Mouse (Mus musculus) limb, embryonic 14.5 days (tissue): Measurements from ENCODE around the gene Angptl7. TPM values are rescaled to one million over a fixed set of nuclear protein-coding genes. Genes with fewer than 3 reads are reported as not detected.

Experiments
- ATAC-seq: fragments of 200-750 bp; cut with Nextera tagmentation; 2 replicates; pipeline ENCODE4 v1.8.0; 2017; ENCODE audit warnings: low read depth, moderate number of reproducible peaks, moderate TSS enrichment; ENCODE audit not compliant: low FRiP score
- DNase-seq: peaks from one replicate; pipeline ENCODE4 v3.0.0-alpha.2; 2015; ENCODE audit warnings: low spot score
- H3K27ac ChIP-seq: fragments of 300-500 bp; sonication (generic); replicated peaks from 2 replicates; pipeline ENCODE4 v1.5.1; 2014; ENCODE audit warnings: low read depth, mild to moderate bottlenecking, low read length, moderate library complexity, mixed read lengths
- H3K27me3 ChIP-seq: fragments of 300-500 bp; sonication (generic); 2 replicates; pipeline ENCODE4 v1.6.1; 2014; ENCODE audit warnings: low read length, mixed read lengths; ENCODE audit not compliant: control insufficient read depth, insufficient read depth
- H3K36me3 ChIP-seq: fragments of 300-500 bp; sonication (generic); 2 replicates; pipeline ENCODE4 v1.6.1; 2014; ENCODE audit warnings: mild to moderate bottlenecking, low read length, moderate library complexity, mixed read lengths; ENCODE audit not compliant: control insufficient read depth, insufficient read depth
- H3K4me1 ChIP-seq: fragments of 300-500 bp; sonication (generic); 2 replicates; pipeline ENCODE4 v1.6.1; 2014; ENCODE audit warnings: antibody characterized with exemption, low read length, mixed read lengths; ENCODE audit not compliant: control insufficient read depth, insufficient read depth
- H3K4me2 ChIP-seq: fragments of 300-500 bp; sonication (generic); replicated peaks from 2 replicates; pipeline ENCODE4 v1.6.1; 2014; ENCODE audit warnings: low read depth, mild to moderate bottlenecking, low read length, moderate library complexity; ENCODE audit not compliant: severe bottlenecking
- H3K4me3 ChIP-seq: fragments of 300-500 bp; sonication (generic); replicated peaks from 2 replicates; pipeline ENCODE4 v1.5.1; 2014; ENCODE audit warnings: low read length
- H3K9ac ChIP-seq: fragments of 300-500 bp; sonication (generic); 2 replicates; pipeline ENCODE4 v1.6.1; 2014; ENCODE audit warnings: mild to moderate bottlenecking, low read depth, low read length, moderate library complexity; ENCODE audit not compliant: severe bottlenecking
- H3K9me3 ChIP-seq: fragments of 300-500 bp; sonication (generic); 2 replicates; pipeline ENCODE4 v1.6.1; 2016; ENCODE audit warnings: low read length; ENCODE audit not compliant: control insufficient read depth
- POLR2A ChIP-seq: fragments of 200-500 bp; IDR thresholded peaks from 2 replicates; pipeline ENCODE4 v1.8.0; 2012; ENCODE audit warnings: inconsistent platforms, mild to moderate bottlenecking, moderate library complexity, borderline replicate concordance; ENCODE audit not compliant: insufficient read depth, insufficient read length; ENCODE audit errors: extremely low read depth
- WGBS: fragments of 180-500 bp; shearing (Covaris S2); extraction: QIAGEN DNeasy Blood & Tissue Kit; methylation state at CpG from one replicate; pipeline ENCODE4 v1.1.7; 2014; 5-methylcytosine and 5-hydroxymethylcytosine counted together
- polyA plus RNA-seq, 2 experiments: library from polyadenylated mRNA; depleted of rRNA in 1 of 2; stranded (reverse) in 1 of 2; unstranded in 1 of 2; fragments of >200 nt; fragmentation: Nextera tagmentation in 1 of 2; extraction: Ambion mirVana in 1 of 2; gene quantifications; 2 replicates each; pipeline versions ENCODE4 v1.2.1 to v1.2.3; 2012 to 2014

Angptl7 gene
- polyA plus RNA-seq, 2 experiments: 1.9 to 2.2 TPM

DNA sequence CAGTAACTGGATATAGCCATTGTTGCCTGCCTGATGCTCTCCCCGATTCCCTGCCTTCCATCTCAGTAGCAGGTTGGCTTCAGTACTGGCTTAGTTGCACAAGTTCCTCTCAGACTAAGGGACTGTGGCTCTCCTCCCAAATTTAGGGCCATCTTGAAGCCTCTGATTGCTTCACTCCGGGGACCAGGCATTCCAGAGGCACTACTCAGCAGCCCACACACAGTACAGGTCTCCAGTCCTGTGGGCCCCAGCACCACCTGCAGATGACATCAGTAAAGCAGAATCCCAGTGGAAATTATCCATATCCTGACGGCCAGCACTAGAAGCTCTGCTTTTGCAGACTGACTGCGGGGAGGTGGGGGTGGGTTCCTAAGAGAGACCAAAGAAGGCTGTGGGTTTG is 10.4 kb upstream of the Angptl7 start:
- no peak for TF ChIP-seq POLR2A
- Histone ChIP-seq H3K36me3 (peaks cover 48% of the 10 kb centered on the region), H3K9ac (no peak overlapping the region), H3K4me1 (0 out of 2 replicates have a peak, but pooled peaks cover 4% of the 10 kb centered on the region), H3K4me2 (no peak overlapping the region), H3K9me3 (no peaks in the 10 kb centered on the region), H3K27ac (0 out of 2 replicates have a peak overlapping the region, but pooled peaks have one; percentile 43), H3K4me3 (no peak overlapping the region), H3K27me3 (no peaks in the 10 kb centered on the region)
- DNase-seq (peak; percentile 50), ATAC-seq (peak; percentile 78)
- WGBS: 61% methylated on average over 4 of the region's 4 CpGs

DNA sequence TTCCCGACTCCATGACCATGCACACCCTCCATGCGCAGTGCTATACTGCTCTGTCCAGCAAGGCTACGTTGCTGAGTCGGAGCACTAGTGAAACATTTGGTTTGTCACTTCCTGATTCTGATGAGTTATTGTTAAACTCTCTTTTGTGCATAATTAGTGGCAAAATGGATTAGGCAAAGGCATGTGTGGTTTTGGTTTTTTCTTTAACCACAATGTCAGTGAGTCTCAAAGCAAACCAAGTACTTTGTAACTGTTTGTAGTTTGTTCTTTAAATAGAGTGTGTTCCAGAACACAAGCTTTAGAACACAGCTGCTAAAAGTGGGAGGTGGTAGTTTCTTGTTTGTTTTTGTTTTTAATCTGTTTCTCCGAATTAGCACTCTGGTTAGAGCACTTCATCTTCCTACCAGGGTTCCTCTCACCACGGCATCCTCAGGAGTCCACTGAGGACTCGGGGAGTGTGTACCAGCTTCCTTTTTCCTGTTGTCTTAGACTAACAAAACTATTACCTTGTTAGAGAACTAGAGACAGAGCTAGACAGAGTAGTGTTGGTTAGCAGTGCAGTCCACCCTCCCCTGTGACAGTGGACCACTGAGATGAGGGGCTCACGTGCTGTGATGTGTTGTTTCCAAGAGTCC is 9.3 kb upstream of the Angptl7 start:
- Histone ChIP-seq H3K27ac (no peak overlapping the region), H3K4me1 (0 out of 2 replicates have a peak, but pooled peaks cover 4% of the 10 kb centered on the region), H3K9me3 (no peaks in the 10 kb centered on the region), H3K36me3 (peaks cover 37% of the 10 kb centered on the region), H3K4me2 (no peak overlapping the region), H3K9ac (no peak overlapping the region), H3K27me3 (no peaks in the 10 kb centered on the region), H3K4me3 (no peak overlapping the region)
- no peak for TF ChIP-seq POLR2A
- WGBS: 82% methylated on average over 8 of the region's 8 CpGs
- no peak for DNase-seq
- no peak for ATAC-seq

- Histone ChIP-seq H3K4me1 (0 out of 2 replicates have a peak, but pooled peaks cover 6% of the 10 kb centered on the region), H3K9me3 (no peaks in the 10 kb centered on the region), H3K36me3 (peaks cover 38% of the 10 kb centered on the region), H3K4me3 (no peak overlapping the region), H3K27ac (no peak overlapping the region), H3K27me3 (no peaks in the 10 kb centered on the region), H3K9ac (no peak overlapping the region), H3K4me2 (no peak overlapping the region)
- TF ChIP-seq POLR2A: no peak
- DNase-seq: no peak
- no peak for ATAC-seq
- WGBS: 88% methylated on average over 14 of the region's 14 CpGs
Observed at GRCm38 (mm10) chr4:148508084-148508849, 8.0 kb upstream of the Angptl7 start.

DNA sequence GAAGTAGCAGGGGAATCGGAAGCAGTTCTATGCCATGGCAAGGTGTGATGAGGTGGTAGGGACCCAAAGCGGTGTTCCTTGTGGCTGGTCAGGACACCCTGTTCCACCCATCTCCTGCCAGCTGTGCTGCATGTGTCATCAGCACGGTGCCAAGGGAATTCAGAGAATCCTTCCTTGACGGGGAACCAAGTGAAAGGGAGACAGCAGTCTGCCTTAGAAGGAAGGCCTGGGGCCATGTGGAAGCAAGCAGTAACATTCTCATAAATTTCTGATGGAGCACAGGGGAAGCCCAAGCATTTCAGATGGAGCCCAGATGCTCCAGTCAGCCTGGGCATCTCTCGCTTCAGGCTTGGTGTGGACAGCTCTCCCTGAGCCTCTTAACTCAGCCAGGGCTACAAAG is 7.3 kb upstream of the Angptl7 start:
- ATAC-seq (no peak; the same call in 1 of the 2 replicates), DNase-seq (peak; percentile 40)
- Histone ChIP-seq H3K27me3 (no peaks in the 10 kb centered on the region), H3K4me3 (no peak overlapping the region), H3K27ac (no peak overlapping the region), H3K9me3 (no peaks in the 10 kb centered on the region), H3K4me1 (0 out of 2 replicates have a peak, but pooled peaks cover 6% of the 10 kb centered on the region), H3K4me2 (no peak overlapping the region), H3K36me3 (peaks cover 40% of the 10 kb centered on the region), H3K9ac (no peak overlapping the region)
- WGBS: 47% methylated on average over 5 of the region's 5 CpGs
- no peak for TF ChIP-seq POLR2A

DNA sequence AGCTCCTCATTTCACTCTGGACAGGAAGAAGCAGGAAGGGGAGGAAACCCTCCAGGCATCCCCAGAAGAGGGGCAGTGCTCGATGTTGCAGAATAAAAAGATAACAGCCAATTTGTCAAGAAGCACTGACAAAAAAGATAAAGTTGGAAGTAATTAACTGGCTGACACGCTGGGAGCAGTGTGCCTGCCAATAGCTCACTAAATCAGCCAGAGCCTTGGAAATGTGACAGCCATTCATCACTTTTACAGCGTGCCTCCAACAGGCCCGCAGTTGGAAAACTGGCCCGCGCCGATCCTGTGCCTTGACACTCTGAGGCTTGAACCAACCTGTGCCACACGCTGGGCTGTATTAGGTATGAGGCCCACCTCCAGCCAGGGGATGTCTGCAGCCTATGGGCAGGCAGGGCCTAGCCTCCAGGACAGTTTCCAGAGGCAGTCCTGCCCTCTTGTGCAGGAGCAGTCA is 4.3 kb upstream of the Angptl7 start:
- Histone ChIP-seq H3K9ac (no peak overlapping the region), H3K36me3 (peaks cover 34% of the 10 kb centered on the region), H3K4me2 (no peak overlapping the region), H3K4me1 (0 out of 2 replicates have a peak, but pooled peaks cover 2% of the 10 kb centered on the region), H3K4me3 (no peak overlapping the region), H3K27me3 (no peaks in the 10 kb centered on the region), H3K9me3 (no peaks in the 10 kb centered on the region), H3K27ac (no peak overlapping the region)
- no peak for ATAC-seq
- no peak for TF ChIP-seq POLR2A
- WGBS: 10% methylated on average over 8 of the region's 8 CpGs
- DNase-seq: peak; percentile 56
